Mouse (Mus musculus) CH12.LX (cell line): ENCODE measurements around the gene Psmd5. TPM values are rescaled to one million over a fixed set of nuclear protein-coding genes. Genes with fewer than 3 reads are reported as not detected.

Experiments
- DNase-seq: peaks from one replicate; pipeline ENCODE4 v3.0.0-alpha.2; 2013; ENCODE audit errors: extremely low read depth
- H3K27ac ChIP-seq: 2 replicates; pipeline ENCODE4 v1.5.1; 2012; ENCODE audit warnings: low read depth, mild to moderate bottlenecking, control low read depth, moderate library complexity; ENCODE audit not compliant: insufficient read depth
- H3K27me3 ChIP-seq: replicated peaks from 2 replicates; pipeline ENCODE3; 2012; ENCODE audit warnings: inconsistent platforms
- H3K36me3 ChIP-seq, 2 experiments: replicated peaks in 1 of 2; 2 replicates each; pipeline versions ENCODE3 to v1.6.1; 2012; ENCODE audit warnings: inconsistent platforms in 1 of 2, low read length in 1 of 2, mild to moderate bottlenecking in 1 of 2, mixed read lengths in 1 of 2, moderate library complexity in 1 of 2; ENCODE audit not compliant: control insufficient read depth in 1 of 2, insufficient read depth in 1 of 2
- H3K4me1 ChIP-seq, 2 experiments: 2 replicates each; pipeline ENCODE4 v1.6.1; 2012; ENCODE audit warnings: inconsistent platforms in 1 of 2, moderate library complexity in 1 of 2; ENCODE audit not compliant: insufficient read depth in 2 of 2, control insufficient read depth in 1 of 2
- H3K4me2 ChIP-seq: 2 replicates; pipeline ENCODE4 v1.6.1; 2012; ENCODE audit warnings: low read depth, mild to moderate bottlenecking, control low read depth; ENCODE audit not compliant: poor library complexity, insufficient read depth, severe bottlenecking
- H3K4me3 ChIP-seq, 3 experiments: fragments of 150-350 bp in 1 of 3; sonication (generic) in 1 of 3; replicated peaks in 1 of 3; 2 replicates each; pipeline versions ENCODE3 to v1.5.1; 2011 to 2012; ENCODE audit warnings: low read depth in 2 of 3, low read length in 2 of 3, mild to moderate bottlenecking in 2 of 3, moderate library complexity in 2 of 3, control low read depth in 1 of 3, improper control_type of control experiment in 1 of 3, inconsistent platforms in 1 of 3, mixed read lengths in 1 of 3; ENCODE audit not compliant: poor library complexity in 1 of 3
- H3K79me2 ChIP-seq: replicated peaks from 2 replicates; pipeline ENCODE4 v1.6.1; 2012; ENCODE audit warnings: mild to moderate bottlenecking, moderate library complexity; ENCODE audit not compliant: control insufficient read depth, poor library complexity, insufficient read depth, severe bottlenecking; ENCODE audit errors: extremely low read depth
- H3K9ac ChIP-seq: 2 replicates; pipeline ENCODE4 v1.6.1; 2012; ENCODE audit warnings: low read depth, mild to moderate bottlenecking, control low read depth, moderate library complexity; ENCODE audit not compliant: insufficient read depth
- H3K9me3 ChIP-seq: replicated peaks from 2 replicates; pipeline ENCODE3; 2012; ENCODE audit warnings: low read length, inconsistent platforms, mixed read lengths
- BHLHE40 ChIP-seq: IDR thresholded peaks from 2 replicates; pipeline ENCODE4 v1.6.1; 2011; ENCODE audit warnings: mild to moderate bottlenecking, low read depth, low read length, improper control_type of control experiment
- CHD1 ChIP-seq: IDR thresholded peaks from 2 replicates; pipeline ENCODE4 v1.6.1; 2012; ENCODE audit warnings: low read depth, low read length, improper control_type of control experiment, inconsistent platforms
- CHD2 ChIP-seq: IDR thresholded peaks from 2 replicates; pipeline ENCODE4 v1.6.1; 2011; ENCODE audit warnings: low read length, improper control_type of control experiment
- CTCF ChIP-seq, 2 experiments: IDR thresholded peaks in 1 of 2; conservative IDR thresholded peaks in 1 of 2; 2 replicates each; pipeline ENCODE4 v1.5.1; 2011 to 2012; ENCODE audit warnings: low read depth in 2 of 2, low read length in 2 of 2, improper control_type of control experiment in 1 of 2, inconsistent platforms in 1 of 2, mild to moderate bottlenecking in 1 of 2, moderate library complexity in 1 of 2
- E2F4 ChIP-seq: IDR thresholded peaks from 2 replicates; pipeline ENCODE4 v1.6.1; 2011; ENCODE audit warnings: low read depth, low read length, improper control_type of control experiment; ENCODE audit not compliant: insufficient replicate concordance
- ELF1 ChIP-seq: IDR thresholded peaks from 2 replicates; pipeline ENCODE4 v1.6.1; 2014; ENCODE audit warnings: low read depth, mild to moderate bottlenecking, inconsistent platforms, low read length, improper control_type of control experiment
- ETS1 ChIP-seq: conservative IDR thresholded peaks from 2 replicates; pipeline ENCODE4 v1.6.1; 2012; ENCODE audit warnings: low read depth, mild to moderate bottlenecking, inconsistent platforms, low read length, improper control_type of control experiment, moderate library complexity
- HCFC1 ChIP-seq: IDR thresholded peaks from 2 replicates; pipeline ENCODE4 v1.6.1; 2012; ENCODE audit warnings: low read depth, mild to moderate bottlenecking, inconsistent platforms, low read length, improper control_type of control experiment
- IRF4 ChIP-seq: IDR thresholded peaks from 2 replicates; pipeline ENCODE4 v1.6.1; 2014; ENCODE audit warnings: low read depth, mild to moderate bottlenecking, inconsistent platforms, low read length, improper control_type of control experiment
- JUN ChIP-seq: IDR thresholded peaks from 2 replicates; pipeline ENCODE4 v1.6.1; 2011; ENCODE audit warnings: low read depth, mild to moderate bottlenecking, low read length, improper control_type of control experiment, moderate library complexity; ENCODE audit not compliant: insufficient read depth
- JUND ChIP-seq: conservative IDR thresholded peaks from 2 replicates; pipeline ENCODE4 v1.6.1; 2011; ENCODE audit warnings: low read depth, low read length, improper control_type of control experiment
- KAT2A ChIP-seq: IDR thresholded peaks from 2 replicates; pipeline ENCODE4 v1.6.1; 2012; ENCODE audit warnings: low read length, improper control_type of control experiment, inconsistent platforms; ENCODE audit not compliant: insufficient replicate concordance
- MAX ChIP-seq: IDR thresholded peaks from 2 replicates; pipeline ENCODE4 v1.6.1; 2011; ENCODE audit warnings: low read length, improper control_type of control experiment
- MEF2A ChIP-seq: IDR thresholded peaks from 2 replicates; pipeline ENCODE4 v1.6.1; 2014; ENCODE audit warnings: low read depth, mild to moderate bottlenecking, inconsistent platforms, low read length, improper control_type of control experiment, borderline replicate concordance
- MXI1 ChIP-seq: IDR thresholded peaks from 2 replicates; pipeline ENCODE4 v1.6.1; 2011; ENCODE audit warnings: mild to moderate bottlenecking, low read depth, low read length, improper control_type of control experiment
- MYC ChIP-seq: IDR thresholded peaks from 2 replicates; pipeline ENCODE4 v1.6.1; 2011; ENCODE audit warnings: low read depth, mild to moderate bottlenecking, improper control_type of control experiment, low read length
- NELFE ChIP-seq: IDR thresholded peaks from 2 replicates; pipeline ENCODE4 v1.6.1; 2011; ENCODE audit warnings: low read depth, low read length, improper control_type of control experiment
- NRF1 ChIP-seq: IDR thresholded peaks from 2 replicates; pipeline ENCODE4 v1.6.1; 2014; ENCODE audit warnings: low read depth, mild to moderate bottlenecking, inconsistent platforms, low read length, improper control_type of control experiment, moderate library complexity
- POLR2AphosphoS2 ChIP-seq: IDR thresholded peaks from 2 replicates; pipeline ENCODE4 v1.6.1; 2011; ENCODE audit warnings: low read depth, low read length, improper control_type of control experiment
- RAD21 ChIP-seq: IDR thresholded peaks from 2 replicates; pipeline ENCODE4 v1.6.1; 2011; ENCODE audit warnings: low read depth, mild to moderate bottlenecking, low read length, improper control_type of control experiment, moderate library complexity
- SIN3A ChIP-seq: IDR thresholded peaks from 2 replicates; pipeline ENCODE4 v1.6.1; 2012; ENCODE audit warnings: low read length, improper control_type of control experiment, inconsistent platforms
- TBP ChIP-seq: conservative IDR thresholded peaks from 2 replicates; pipeline ENCODE4 v1.6.1; 2011; ENCODE audit warnings: low read depth, low read length, improper control_type of control experiment
- TCF12 ChIP-seq: IDR thresholded peaks from 2 replicates; pipeline ENCODE4 v1.6.1; 2014; ENCODE audit warnings: low read depth, mild to moderate bottlenecking, inconsistent platforms, low read length, improper control_type of control experiment
- UBTF ChIP-seq: IDR thresholded peaks from 2 replicates; pipeline ENCODE4 v1.6.1; 2012; ENCODE audit warnings: low read depth, mild to moderate bottlenecking, inconsistent platforms, low read length, improper control_type of control experiment, moderate library complexity
- USF1 ChIP-seq: IDR thresholded peaks from 2 replicates; pipeline ENCODE4 v1.6.1; 2014; ENCODE audit warnings: low read depth, mild to moderate bottlenecking, inconsistent platforms, low read length, improper control_type of control experiment
- ZC3H11A ChIP-seq: IDR thresholded peaks from 2 replicates; pipeline ENCODE4 v1.6.1; 2012; ENCODE audit warnings: low read depth, mild to moderate bottlenecking, inconsistent platforms, low read length, improper control_type of control experiment
- ZMIZ1 ChIP-seq: IDR thresholded peaks from 2 replicates; pipeline ENCODE4 v1.6.1; 2012; ENCODE audit warnings: low read depth, mild to moderate bottlenecking, inconsistent platforms, low read length, improper control_type of control experiment
- ZNF384 ChIP-seq: IDR thresholded peaks from 2 replicates; pipeline ENCODE4 v1.6.1; 2012; ENCODE audit warnings: low read depth, low read length, improper control_type of control experiment, inconsistent platforms
- dilution Hi-C: fragments of 300-500 bp; cut with MboI; formaldehyde crosslinking; loops from 2 replicates; pipeline ENCODE4 v1.14.3; 2020; ENCODE audit warnings: low sequenced_read_pairs; ENCODE audit not compliant: extremely low pct_unique_long_range_greater_than_20kb, extremely low pct_ligation_motif_present
- in situ Hi-C: fragments of 300-500 bp; cut with MboI; formaldehyde crosslinking; loops from 3 replicates; pipeline ENCODE4 v1.14.3; 2019; ENCODE audit warnings: low sequenced_read_pairs, low pct_ligation_motif_present, low pct_unique_long_range_greater_than_20kb, mixed read lengths
- polyA plus RNA-seq: library from polyadenylated mRNA; unstranded; fragments of >175 nt; gene quantifications from 2 replicates; pipeline ENCODE4 v1.2.1, GENCODE M21; 2012; ENCODE audit warnings: low read depth; ENCODE audit not compliant: insufficient read length
- total RNA-seq, 2 experiments: library from RNA; depleted of rRNA; stranded (reverse); fragments of 300-350 nt in 1 of 2; fragments of >200 nt in 1 of 2; gene quantifications; 2 replicates each; pipeline ENCODE4 v1.2.3; 2012 to 2014

Psmd5 gene
- total and polyA plus RNA-seq, 3 experiments, result 27.9 to 81.9 (median 81.2) TPM

GRCm38 (mm10) chr2:34914823-34915082 lies 40.0 kb upstream of the Psmd5 start:
- no peaks in the 10 kb centered on the region for H3K27me3 ChIP-seq
- H3K4me2 ChIP-seq, result peak overlapping the region; percentile 26
- H3K79me2 ChIP-seq, result no peaks in the 10 kb centered on the region
- H3K9ac ChIP-seq, result peak overlapping the region; percentile 79; the same call in 1 of the 2 replicates
- in situ Hi-C loops, result loop anchor here (10.0 kb wide), 1 partner anchor 50 kb away; the partner anchor contains the start of gene Traf1
- TF ChIP-seq MYC (no peak), IRF4 (no peak), USF1 (no peak), SIN3A (no peak), TBP (no peak), CTCF (conservative IDR thresholded peaks at IDR 0.05 in 1 of 2, IDR thresholded peaks at IDR 0.05 in 1 of 2; ENCODE audit: low read depth in 2 of 2, low read length in 2 of 2) (no peak), ZMIZ1 (no peak), CHD2 (no peak), MXI1 (no peak), RAD21 (no peak), HCFC1 (no peak), KAT2A (no peak), ZC3H11A (no peak), MAX (no peak), MEF2A (no peak), CHD1 (no peak), JUND (no peak), TCF12 (no peak)
- peak overlapping the region in 2 of 3 experiments; percentile 64 to 67 for H3K4me3 ChIP-seq
- H3K9me3 ChIP-seq, result no peaks in the 10 kb centered on the region
- H3K4me1 ChIP-seq, result peaks cover 13 to 48% of the 10 kb centered on the region in 2 experiments
- no peak overlapping the region for H3K27ac ChIP-seq
- DNase-seq, result no peak
- dilution Hi-C loops, result no loop called here
- peaks cover 17 to 25% of the 10 kb centered on the region in 2 experiments for H3K36me3 ChIP-seq

DNA sequence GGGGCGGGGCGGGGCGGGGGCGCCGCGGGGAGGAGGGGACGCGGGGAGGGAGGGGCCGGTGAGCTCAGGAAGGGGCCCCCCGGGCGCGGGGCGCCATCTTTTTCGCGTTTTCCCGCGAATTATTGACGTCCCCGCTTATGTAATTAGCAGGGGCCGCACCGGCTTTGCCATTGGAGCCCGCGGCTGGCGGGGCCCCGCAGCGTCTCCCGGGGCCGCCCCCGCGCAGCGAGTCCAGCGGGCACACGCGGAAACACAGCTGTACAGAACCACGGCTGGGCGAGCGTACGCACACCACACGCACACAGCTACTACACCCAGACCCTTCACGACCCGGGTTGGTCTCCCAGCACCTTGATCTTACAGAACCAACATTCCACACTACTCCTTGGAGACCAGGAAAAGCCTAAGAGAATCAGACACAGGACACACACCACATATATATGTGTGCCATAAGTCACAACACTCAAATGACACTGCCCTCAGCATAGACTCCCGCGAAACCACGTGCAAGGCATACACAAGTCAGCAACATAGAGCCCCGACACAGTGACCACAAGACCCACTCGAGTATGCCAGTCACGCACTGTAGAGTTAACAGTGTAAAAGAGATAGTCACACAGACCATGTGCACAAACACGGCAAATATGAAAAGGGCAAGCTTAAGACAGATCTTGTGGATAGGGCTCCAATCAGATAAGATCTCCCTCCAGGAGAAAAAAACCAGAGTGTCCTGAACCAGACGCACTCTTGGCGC lies 39.5 kb upstream of the Psmd5 start:
- H3K9ac ChIP-seq, result peak overlapping the region; percentile 79
- peak; percentile 74 for DNase-seq
- H3K4me3 ChIP-seq, result peak overlapping the region; percentile 64 to 80 (median 67)
- no peaks in the 10 kb centered on the region for H3K79me2 ChIP-seq
- peaks cover 20 to 30% of the 10 kb centered on the region in 2 experiments for H3K36me3 ChIP-seq
- H3K9me3 ChIP-seq, result no peaks in the 10 kb centered on the region
- H3K27me3 ChIP-seq, result no peaks in the 10 kb centered on the region
- H3K4me1 ChIP-seq, result peaks cover 11 to 43% of the 10 kb centered on the region in 2 experiments
- dilution Hi-C loops, result no loop called here
- in situ Hi-C loops, result loop anchor here (10.0 kb wide), 1 partner anchor 51 kb away; the partner anchor contains the start of gene Traf1
- no peak overlapping the region for H3K27ac ChIP-seq
- peak overlapping the region; percentile 26 for H3K4me2 ChIP-seq
- TF ChIP-seq CHD2 (0 out of 2 replicates have a peak, but pooled peaks have one; percentile 12), SIN3A (peak; percentile 23; the same call in 1 of the 2 replicates), MYC (peak; percentile 71), POLR2AphosphoS2 (no peak), NELFE (peak; percentile 54; the same call in 1 of the 2 replicates), RAD21 (no peak), E2F4 (0 out of 2 replicates have a peak, but pooled peaks have one; percentile 30), HCFC1 (peak; percentile 16; the same call in 1 of the 2 replicates), USF1 (no peak), NRF1 (peak; percentile 53), MXI1 (peak; percentile 65), JUN (no peak), CTCF (conservative IDR thresholded peaks at IDR 0.05 in 1 of 2, IDR thresholded peaks at IDR 0.05 in 1 of 2; ENCODE audit: low read depth in 2 of 2, low read length in 2 of 2) (no peak), JUND (no peak), ELF1 (peak; percentile 68), UBTF (no peak), MAX (peak; percentile 81), ETS1 (no peak; the same call in 1 of the 2 replicates), KAT2A (no peak), ZNF384 (no peak), ZMIZ1 (peak; percentile 45), BHLHE40 (peak; percentile 46; the same call in 1 of the 2 replicates), CHD1 (no peak)
